Mouse (Mus musculus) right cerebral cortex, adult 2 months (tissue): ENCODE data around the gene Pak4.
"Not testable (repeated sequence)": the region's sequence is repeated elsewhere in the genome, so short reads cannot be mapped to it uniquely, and the experiment has no call there.

Experiments
- DNase-seq, 2 experiments: peaks; one replicate each; pipeline ENCODE4 v3.0.0; 2021 to 2022; ENCODE audit warnings: low spot score in 2 of 2

The Pak4 gene

DNA sequence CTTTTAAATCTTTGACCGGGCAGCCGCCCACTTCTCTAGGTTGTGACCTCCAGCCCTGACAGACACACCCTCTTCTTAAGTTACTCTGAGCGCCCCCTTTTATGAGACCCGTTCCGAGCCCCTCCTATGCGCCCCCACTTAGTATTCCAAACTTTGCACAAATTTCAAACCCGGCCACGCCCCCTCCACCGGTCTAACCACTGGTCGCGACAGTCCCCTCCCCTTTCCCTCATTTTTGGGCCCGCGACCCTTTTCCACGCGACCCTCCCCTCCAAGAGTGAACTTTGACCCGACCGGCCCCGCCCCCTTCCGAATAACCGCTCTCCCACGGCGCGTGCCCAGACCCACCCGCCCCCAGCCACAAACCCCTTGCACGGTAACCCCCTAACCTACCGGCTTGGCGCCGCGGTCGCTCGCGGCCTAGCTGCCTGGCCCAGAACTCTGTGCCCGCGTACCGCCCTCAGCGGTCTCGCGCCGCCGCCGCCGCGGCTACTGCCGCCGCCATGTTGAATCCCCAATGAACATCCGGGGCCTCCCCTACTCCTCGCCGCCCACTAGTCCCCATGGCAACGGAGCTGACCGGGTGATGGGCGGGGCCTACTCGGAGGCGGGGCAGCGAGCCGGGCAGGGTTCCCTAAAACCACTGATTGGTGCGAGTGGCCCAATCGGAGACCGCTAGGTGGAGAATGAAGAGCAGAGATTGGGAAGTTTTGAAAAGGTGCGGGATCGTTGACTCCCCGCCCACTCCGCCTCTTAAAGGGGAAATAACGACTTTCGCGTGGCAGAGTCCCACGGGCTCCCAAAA is at the start of gene Pak4, which contains the start of gene Samd4b:
Gene Pak4, minus strand, starts transcription at position 544 of the 805 bp plus-strand sequence.
Gene Samd4b, minus strand, starts transcription at position 503 of the 805 bp plus-strand sequence.
- DNase-seq = peak; percentile 98 to 99

DNA sequence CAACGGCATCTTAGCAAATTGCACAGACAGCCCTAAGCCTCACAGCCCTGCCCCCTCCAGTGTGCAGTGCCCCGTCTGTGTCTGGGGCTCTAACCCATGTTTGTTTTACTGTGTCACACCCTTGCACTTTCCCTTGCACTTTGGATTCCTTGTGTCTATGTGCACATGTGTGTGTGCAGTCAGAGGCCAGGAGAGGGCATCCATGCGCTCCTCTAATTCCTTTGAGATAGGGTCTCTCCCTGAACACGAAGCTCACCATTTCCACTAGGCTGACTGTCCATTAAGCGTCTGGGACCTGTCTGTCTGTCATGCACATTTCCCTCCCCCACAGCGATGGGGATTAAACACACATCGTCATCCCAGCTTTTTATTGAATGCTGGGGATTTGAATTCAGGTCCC is 49.0 kb upstream of the Pak4 start:
- DNase-seq = no peak

DNA sequence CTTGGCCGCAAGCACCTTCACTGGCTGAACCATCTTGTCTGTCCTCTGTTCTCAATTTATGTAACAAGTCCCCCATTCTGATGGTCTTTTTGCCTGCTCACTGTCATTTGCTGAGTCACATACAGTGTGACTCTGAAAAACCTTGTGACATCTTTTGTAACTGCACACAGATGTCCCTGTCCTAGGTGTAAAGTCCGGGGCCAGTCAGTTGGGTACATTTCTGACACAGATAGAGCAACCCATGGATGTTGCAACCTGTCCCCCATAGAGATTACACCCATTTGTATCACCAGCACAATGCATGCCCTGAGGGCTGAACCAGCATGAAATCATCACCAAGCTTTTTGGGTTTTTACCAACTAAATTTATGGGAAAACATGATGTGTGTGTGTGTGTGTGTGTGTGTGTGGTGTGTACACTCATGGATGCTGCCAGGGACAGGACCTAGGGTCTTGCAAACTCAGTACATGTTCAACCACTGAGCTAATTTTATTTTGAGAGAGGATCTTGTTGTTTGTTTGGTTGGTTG is 48.0 kb upstream of the Pak4 start:
- DNase-seq = no peak

DNA sequence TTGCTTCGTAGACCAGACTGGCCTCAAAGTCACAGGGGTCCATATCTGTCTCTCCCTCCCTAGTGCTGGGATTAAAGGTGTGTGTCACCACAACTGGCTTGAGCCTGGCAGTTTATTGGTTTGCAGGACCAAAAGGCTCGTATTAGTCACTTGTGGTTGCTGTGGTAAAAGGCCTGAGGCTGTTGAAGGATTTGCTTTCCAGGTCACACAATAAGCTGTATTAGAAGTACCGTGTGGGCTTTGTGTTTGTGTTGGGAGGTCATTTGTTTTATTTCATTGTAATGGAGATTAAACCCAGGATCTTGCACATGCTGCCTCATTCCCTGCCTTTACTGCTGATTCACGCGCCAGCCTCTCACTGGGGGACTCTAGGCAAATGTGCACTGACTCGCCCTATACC is 47.4 kb upstream of the Pak4 start:
- DNase-seq = no peak

DNA sequence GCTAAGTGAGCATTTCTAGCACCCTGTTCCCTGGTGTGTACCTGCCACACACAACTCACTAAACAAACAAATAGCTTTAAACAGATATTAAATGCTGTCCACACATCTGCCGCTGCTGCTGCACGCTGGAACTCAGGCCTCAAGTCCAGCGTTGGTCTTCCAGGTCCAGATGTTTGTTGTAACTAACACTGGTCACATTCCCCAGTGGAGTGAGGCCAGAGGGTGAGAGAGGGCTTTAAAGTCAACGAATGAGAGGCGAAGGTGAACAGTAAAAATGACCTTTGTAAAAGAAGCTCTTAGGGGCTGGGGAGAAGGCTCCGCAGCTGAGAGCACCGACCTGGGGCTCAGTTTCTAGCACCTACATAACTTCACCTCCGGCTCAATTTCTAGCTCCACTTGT is 43.6 kb upstream of the Pak4 start:
- DNase-seq = no peak

DNA sequence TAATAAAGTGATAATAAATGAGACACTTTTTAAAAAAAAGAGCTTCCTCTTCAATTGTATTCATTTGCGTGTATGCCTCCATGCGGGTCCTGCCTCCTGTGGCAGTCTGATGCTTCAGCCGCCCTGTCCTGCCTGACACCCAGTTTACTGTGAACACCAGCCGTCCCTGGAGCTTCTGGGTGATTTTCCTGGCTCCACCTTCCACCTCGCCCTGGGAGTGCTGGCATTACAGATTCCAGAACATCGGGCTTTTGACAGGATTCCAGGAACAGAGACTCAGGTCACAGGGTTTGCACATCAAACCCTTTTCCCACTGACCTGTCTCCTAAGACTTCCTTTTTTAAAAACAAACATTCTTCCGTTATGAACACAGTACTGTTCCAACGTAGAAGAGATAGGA is 39.5 kb upstream of the Pak4 start:
- DNase-seq = no peak

DNA sequence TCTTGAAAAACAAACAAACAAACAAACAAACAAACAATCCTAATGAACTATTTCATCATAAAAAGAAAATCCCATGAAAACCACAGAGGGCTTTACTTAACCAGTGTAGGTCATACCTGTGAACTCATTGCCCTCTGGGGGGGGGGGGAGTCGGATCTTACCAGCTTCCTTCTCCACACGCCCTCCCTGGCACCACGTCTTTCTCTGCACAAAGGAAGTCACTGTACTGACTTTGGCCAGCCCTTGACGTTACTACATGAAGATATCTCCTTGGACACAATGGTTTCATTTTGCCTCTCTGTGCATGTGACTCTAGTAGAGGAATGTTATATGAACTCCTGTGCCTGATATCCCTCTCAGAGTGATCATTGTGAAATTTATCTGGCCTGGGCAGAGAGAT is 36.1 kb upstream of the Pak4 start:
- DNase-seq = no peak

DNA sequence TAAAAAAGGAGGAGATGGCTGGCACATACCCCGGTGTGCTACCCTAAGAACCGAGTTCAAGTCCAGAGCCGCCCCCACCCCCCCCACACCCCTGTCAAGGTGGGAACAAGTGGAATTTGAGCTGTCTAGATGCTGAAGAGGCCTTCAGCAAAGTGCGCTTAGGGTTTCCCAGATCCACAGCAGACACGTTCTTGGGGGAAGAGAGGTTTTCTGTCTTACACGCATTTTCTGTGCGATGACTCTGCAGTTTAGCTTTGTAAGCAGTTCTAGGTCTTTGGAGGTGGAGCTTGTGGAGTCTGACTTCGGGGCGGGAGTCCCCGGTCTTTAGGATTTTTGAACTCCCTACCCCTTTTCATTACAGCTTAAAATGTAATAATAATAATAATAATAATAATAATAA is 33.1 kb upstream of the Pak4 start, which contains the start of gene Acp7:
Gene Acp7, minus strand, starts transcription at position 260 of the 400 bp plus-strand sequence.
- no peak for DNase-seq

DNA sequence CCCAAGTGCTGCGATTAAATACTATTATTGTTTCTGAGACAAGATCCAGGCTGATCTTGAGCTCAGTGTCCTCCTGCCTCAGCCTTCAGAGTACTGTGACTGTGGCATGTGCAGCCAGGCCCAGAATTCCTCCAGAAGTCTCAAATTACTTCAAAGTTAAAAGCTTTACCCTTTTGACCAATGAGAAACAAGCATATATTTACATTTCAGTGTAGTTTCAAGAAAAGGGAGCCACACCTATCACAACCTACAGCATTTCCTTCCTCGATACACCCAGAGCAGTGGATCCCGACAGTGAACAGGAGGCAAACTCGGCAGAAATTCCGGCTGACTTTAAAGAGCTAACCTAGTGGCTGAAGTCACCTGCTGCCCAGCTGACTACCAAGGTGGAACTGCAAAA is 26.8 kb upstream of the Pak4 start:
- DNase-seq = no peak

DNA sequence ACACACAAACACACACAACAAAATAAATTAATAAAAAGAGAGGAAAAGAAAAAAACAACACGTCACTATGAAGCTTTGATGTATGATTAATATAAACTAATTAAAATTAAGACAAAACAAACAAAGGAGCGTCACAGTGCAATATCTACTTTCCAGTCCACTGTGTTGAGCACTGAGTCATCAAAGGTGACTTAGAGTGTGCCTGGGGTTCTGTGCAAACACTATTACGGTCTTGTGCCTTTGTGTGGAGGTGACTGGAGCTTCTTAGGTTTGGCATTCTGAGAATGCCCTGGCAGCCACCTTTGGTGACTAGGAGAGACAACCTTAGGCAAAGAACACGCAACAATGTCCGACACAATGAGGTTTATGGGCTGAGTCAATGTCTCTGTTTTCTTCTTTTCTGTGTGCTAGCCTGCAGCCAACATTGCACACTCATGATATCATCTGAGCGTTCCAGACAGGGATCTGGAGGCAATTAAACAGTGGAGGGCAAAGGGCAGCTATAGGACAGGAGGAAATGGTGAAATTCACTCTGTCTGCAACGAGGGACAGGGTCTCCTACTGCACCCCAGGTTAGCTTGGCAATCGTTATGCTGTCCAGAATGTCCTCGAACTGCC is 21.2 kb upstream of the Pak4 start:
- no peak for DNase-seq

DNA sequence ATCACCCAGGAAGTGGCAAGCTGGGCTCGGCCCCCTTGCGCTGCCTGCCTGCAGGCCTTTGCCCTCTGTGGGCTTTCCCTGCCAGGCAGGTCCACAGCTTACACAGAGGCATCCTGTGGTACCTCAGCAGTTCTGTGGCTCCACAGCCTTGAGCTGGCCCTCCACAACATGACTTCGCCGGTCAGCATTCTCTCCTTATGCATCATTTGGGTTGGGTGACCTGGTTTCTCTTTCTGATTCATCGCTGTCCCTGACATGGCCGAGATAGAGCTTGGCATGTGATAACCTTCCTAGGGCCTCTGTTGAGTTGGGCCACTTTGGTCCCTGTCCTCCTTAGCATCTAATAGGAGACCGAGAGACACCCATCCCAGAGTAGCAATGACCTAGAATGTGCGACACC is 8.0 kb upstream of the Pak4 start:
- DNase-seq = no peak

DNA sequence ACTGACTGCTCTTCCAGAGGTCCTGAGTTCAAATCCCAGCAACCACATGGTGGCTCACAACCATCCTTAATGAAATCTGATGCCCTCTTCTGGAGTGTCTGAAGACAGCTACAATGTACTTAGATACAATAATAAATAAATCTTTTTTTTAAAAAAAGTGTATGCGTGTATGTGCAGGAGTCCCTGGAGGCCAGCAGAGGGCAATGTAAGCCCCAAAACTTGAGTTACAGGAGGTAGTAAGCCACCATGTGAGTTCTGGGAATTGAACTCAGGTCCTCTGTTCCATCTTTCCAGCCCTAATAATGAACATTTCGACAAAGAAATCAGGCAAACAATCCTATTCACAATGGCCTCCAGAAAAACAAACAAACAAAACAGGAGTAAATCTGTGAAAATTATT is 5.8 kb upstream of the Pak4 start:
- not testable (repeated sequence) for DNase-seq

DNA sequence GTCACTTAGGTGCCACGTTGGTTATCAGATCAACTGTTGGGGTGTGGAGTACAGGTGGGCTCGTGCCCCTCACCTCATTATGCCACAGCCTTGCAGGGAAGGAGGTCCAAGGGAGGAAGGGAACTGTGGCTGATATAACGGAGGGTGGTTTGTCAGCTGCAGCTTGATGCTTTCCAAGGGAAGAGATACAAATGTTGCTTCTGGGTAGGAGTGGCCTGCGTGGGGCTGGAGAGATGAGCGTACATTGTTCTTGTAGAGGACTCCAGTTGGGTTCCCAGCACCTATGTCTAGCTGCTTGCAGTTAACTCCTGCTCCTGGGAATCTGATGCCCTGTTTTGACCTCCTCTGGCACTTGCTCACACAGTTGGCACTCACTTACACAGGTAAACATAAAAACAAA is 5.2 kb upstream of the Pak4 start:
- no peak for DNase-seq

DNA sequence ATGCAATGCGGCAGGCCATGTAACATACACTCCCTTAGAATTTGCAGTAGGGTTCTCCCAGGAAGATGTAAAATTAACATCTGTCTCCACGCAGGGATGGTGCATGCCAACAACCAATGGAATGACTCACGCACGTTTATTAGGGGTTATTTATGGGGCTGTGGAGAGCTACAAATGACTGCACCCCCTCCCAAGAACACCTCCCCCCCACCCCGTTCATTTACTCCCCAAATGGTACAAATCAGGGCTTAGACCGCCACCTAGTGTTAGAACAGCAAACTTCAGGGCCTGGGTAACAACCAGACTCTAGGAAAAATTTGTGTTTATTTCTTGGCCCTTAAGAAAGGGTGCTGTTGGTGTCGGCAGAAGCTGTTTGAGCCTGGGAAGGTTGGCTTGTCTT is 3.7 kb upstream of the Pak4 start:
- DNase-seq = peak; percentile 77 to 84

DNA sequence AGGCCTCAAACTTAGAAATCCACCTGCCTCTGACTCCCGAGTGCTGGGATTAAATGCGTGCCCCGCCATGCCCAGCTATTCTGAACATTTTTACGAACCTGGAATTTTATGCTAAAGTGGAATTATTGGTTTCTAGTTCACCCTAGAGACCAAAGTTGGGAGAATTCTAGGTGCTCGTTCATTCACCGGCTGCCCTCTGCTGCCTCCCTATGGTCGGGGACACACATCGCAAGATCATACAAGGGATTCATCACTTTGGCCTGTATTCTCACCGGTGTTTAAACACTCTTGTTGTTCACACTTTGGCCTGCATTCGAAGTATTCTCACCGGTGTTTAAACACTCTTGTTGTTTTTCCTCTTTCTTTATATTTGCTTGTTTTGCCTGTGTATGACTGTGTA is 3.0 kb upstream of the Pak4 start:
- DNase-seq = peak; percentile 66 to 86

DNA sequence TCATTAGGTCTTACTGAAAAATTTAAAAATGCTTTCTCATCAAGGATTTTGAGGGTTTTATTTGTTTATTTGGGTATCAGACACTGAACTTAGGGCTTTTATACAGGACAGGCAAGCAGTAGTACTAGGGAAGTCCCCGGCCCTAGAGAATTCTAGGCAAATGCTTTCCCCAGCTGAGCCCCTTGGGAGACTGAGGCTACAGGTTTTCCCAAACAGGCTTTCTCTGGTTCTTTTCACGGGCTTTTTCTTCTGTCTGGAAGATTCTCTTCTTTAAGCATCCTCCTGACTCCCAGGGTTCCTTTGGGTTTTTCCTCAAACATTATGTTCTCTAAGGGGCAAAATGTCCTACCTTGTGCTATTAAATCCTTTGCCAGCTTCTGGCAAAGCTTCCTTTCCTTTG is 966 bp upstream of the Pak4 start:
- DNase-seq = no peak

DNA sequence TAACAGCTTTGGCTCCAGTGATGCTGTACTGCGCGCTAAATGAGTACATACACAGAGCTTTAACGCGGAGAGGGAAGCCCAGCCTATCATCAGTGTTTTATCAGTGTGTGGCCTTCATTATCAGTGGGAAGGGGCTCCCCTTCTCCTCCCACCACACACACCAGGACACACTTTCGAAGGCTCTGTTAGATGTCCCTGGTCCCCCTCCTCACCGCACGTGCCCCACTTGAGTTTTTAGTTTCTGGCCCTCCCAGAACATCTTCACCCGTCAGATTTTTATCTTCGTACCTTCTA is 761 bp downstream of the Pak4 start:
- no peak for DNase-seq

DNA sequence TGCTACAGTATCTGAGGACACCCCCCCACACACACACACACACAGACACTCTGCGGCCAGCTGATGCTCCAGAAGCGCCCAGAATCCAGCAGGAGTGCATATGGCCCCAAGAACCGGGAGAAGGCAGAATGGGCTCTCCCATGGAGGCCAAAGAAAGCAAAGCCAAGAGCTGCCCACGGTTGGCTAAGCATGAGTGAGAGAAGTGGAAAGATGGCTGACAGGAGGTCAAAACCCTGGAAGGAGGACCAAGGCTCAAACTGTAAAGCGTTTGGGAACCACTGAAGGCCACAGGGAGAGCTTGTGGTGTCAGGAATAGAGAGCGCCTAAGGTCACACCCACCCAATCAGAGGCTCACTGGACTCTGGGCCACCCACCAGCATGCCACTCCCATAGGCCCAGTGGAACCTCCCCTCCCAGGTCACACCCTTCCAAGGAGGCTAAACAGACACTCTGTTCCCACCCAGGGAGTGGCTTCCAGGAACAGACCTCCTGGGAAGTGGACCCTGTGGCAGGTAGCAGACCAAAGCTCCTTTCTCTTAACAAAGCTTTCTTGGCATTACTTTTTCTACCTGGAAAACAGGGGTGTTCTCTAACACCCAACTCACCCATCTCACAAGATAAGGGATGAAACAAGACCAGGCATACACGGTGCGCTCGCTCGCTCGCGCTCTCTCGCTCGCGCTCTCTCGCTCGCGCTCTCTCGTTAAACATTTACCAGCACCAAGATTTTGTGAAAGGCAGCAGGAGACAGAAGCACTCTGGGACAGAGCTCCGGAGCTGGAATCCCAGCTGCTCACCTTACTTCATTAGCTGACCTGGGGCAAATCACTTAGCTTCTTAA is 1.3 kb downstream of the Pak4 start:
- DNase-seq = no peak

DNA sequence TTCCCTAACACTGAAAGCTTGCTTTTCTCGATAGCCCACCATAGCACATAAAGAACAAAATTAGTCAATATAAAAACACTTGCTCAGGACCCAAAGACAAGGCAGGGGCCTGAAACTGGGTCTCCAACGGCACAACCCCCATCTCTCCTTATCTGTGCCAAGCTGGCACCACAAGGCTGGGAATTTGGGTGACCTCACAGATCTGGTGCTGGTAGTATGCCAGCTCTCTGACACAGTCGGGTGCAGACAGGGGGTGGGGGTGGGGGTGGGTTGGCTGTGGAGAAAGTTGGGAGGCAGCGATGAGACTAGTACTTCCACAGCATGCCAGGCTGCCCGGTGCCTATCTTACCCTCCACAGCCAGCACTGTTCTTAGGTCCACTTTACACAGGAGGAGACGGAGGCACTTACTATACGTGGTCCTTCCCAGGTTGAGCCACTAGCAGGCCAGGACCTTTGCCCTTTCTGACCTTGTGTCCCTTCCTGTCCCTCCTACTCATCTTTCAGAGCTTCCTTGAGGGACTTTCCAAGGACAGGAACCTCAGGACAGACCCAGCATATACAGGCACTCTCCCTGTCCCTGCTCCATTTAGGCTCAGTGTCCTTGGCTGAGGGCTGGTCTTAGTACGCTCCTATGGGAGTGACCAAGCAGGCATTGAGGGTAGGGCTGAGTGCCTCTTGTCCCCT is 2.1 kb downstream of the Pak4 start:
- no peak for DNase-seq

DNA sequence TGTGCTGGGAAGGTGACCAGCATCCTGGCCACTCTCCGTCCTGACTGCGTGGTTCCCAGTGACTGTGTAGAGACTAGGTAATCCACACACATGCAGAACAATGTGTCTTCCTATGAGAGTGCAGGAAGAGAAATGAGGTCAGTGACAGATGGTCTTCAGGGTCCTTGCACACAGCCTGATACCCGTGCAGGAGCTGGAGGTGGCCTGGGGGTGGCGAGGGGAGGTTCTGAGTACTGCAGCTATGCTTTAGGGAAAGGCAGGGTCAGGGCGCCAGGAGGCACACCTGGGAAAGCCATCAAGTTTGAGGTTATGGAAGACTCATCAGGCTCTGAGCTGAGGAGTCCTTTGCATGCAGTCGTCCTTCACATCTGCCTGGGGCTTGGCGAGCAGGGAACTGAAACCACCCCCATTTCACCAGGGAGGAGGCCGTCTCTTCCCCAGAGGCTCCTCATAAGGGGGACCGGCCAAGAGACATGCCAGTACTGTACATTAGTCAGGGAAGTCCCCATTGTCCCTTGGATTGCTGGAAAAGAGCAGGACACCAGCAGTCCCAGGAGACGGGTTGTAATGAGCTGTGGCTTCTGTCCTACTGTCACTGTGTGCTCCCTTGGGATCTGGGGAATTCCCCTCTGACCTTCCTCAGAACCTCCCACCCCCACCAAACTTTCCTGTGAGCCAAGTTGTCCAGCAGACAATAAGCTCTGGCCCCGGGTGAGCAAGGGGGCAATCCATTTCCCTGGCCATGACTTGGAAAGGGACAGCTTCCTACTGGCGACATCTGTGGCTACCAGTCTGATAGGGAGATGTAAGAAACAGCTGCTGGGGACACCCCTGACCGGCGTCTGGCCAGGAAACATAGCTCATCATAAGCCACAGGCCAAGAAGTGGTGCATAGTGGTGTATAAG is 4.5 kb downstream of the Pak4 start:
- DNase-seq = no peak

DNA sequence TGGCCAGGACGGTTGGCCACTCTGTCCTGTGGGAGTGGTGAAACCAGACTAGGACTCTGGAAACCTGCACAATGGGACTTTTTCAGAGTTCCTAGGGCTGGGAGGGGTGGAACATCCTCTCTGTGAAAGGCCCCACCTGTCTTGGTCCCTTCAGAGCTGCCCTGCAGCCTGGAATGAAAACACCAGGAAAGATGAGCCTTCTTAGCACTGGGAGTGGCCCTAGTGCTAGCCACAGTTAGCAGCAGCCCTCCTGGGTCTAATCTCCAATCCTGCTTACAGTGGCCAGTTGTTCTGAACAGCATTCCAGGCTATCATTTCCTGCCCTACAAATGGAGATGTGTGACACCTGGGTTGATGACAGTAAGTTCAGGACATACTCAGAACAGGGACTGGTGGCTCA is 6.1 kb downstream of the Pak4 start:
- DNase-seq = no peak
